In genomic region chr1:126597376-126597775, GRCm38 (mm10) we compare ENCODE assay signal across 10 mouse cellular contexts.
A peak's percentile ranks its signal among the peaks of the same experiment; 100 is the strongest.
DNase-seq lines count a peak whose midpoint lies in the region; ATAC-seq and TF ChIP-seq lines count a peak whose summit lies in the region.
"Had no signal": no experiment of that assay in that cellular context is flagged by ENCODE, and none has a peak within 500 bp of the region (broad histone marks: within the 10 kb centered on the region; RNA-seq: fewer than 3 reads in every experiment).

No protein-coding gene starts in this region.

- no peak overlapping the region for H3K4me2 ChIP-seq in heart, embryonic 11.5 days
- H3K4me2 ChIP-seq: limb, embryonic 12.5 days had no signal

- no peak for TF ChIP-seq CTCF in cerebellum, adult 2 months (IDR thresholded peaks at IDR 0.05; ENCODE audit: borderline replicate concordance, insufficient read depth, low read depth, low read length)
- no peak for TF ChIP-seq CTCF in left cerebral cortex, adult 2 months (IDR thresholded peaks at IDR 0.05)

- intact Hi-C loops in left cerebral cortex, adult 2 months (cut with DNase I) = no loop called here

- H3K27ac ChIP-seq in heart, embryonic 11.5 days (ENCODE audit: low read depth, low read length) = no peak overlapping the region
- no peak overlapping the region for H3K27ac ChIP-seq in limb, embryonic 10.5 days
- no peak overlapping the region for H3K27ac ChIP-seq in cerebellum, adult 2 months (ENCODE audit: insufficient read depth, low read length)
- no peak overlapping the region for H3K27ac ChIP-seq in left cerebral cortex, adult 2 months
- H3K27ac ChIP-seq: limb, embryonic 12.5 days had no signal

- H3K9ac ChIP-seq in heart, embryonic 11.5 days (ENCODE audit: low read depth, low read length) = no peak overlapping the region
- H3K9ac ChIP-seq: limb, embryonic 12.5 days had no signal

- H3K27me3 ChIP-seq in heart, embryonic 11.5 days (ENCODE audit: control insufficient read depth, insufficient read depth, low read length) = no peaks in the 10 kb centered on the region
- no peaks in the 10 kb centered on the region for H3K27me3 ChIP-seq in limb, embryonic 10.5 days (ENCODE audit: low read depth, poor library complexity, severe bottlenecking)
- no peaks in the 10 kb centered on the region for H3K27me3 ChIP-seq in cerebellum, adult 2 months (ENCODE audit: control insufficient read depth, insufficient read depth, low read length)
- H3K27me3 ChIP-seq: CH12.LX; limb, embryonic 12.5 days had no signal

- no peak for ATAC-seq in heart, embryonic 11.5 days (replicated peaks; ENCODE audit: insufficient number of reproducible peaks, low FRiP score, low TSS enrichment)

- no peak for TF ChIP-seq POLR2A in cerebellum, adult 2 months (IDR thresholded peaks at IDR 0.05; ENCODE audit: borderline replicate concordance, insufficient read depth, low read length)

- DNase-seq in heart, adult 18-20 months = peak; percentile 42 to 58
- DNase-seq in urinary bladder, postnatal 14 days (ENCODE audit: low spot score) = peak; percentile 28
- DNase-seq in urinary bladder, adult 18-20 months (ENCODE audit: low spot score in 2 of 2) = no peak
- peak; percentile 46 for DNase-seq in limb, embryonic 10.5 days (ENCODE audit: low spot score)
- DNase-seq in cerebellum, adult 2 months = no peak
- DNase-seq in left cerebral cortex, adult 2 months (ENCODE audit: extremely low spot score in 1 of 2, low spot score in 2 of 2) = no peak
- no peak for DNase-seq in spleen, postnatal 10 days (ENCODE audit: low spot score in 2 of 2)

- 0 out of 2 replicates have a peak, but pooled peaks cover 4% of the 10 kb centered on the region for H3K9me3 ChIP-seq in heart, embryonic 11.5 days (replicated peaks; ENCODE audit: control insufficient read depth, low read length)
- no peaks in the 10 kb centered on the region for H3K9me3 ChIP-seq in limb, embryonic 10.5 days (replicated peaks)
- H3K9me3 ChIP-seq: limb, embryonic 12.5 days had no signal

- 27% methylated on average over 3 of the region's 3 CpGs for WGBS in heart, embryonic 11.5 days (ENCODE audit: insufficient replicate concordance)
- WGBS in limb, embryonic 10.5 days = 31% methylated on average over 3 of the region's 3 CpGs
- 24% methylated on average over 3 of the region's 3 CpGs for WGBS in cerebellum, adult 2 months

- no peaks in the 10 kb centered on the region for H3K36me3 ChIP-seq in heart, embryonic 11.5 days (ENCODE audit: control insufficient read depth, insufficient read depth, low read length)
- no peaks in the 10 kb centered on the region for H3K36me3 ChIP-seq in limb, embryonic 10.5 days
- H3K36me3 ChIP-seq: limb, embryonic 12.5 days had no signal

- 0 out of 2 replicates have a peak, but pooled peaks cover 7% of the 10 kb centered on the region for H3K4me1 ChIP-seq in heart, embryonic 11.5 days (ENCODE audit: control insufficient read depth, insufficient read depth, low read length)
- H3K4me1 ChIP-seq in limb, embryonic 10.5 days = peaks cover 41% of the 10 kb centered on the region
- H3K4me1 ChIP-seq in cerebellum, adult 2 months (ENCODE audit: control insufficient read depth, insufficient read depth, low read length) = no peaks in the 10 kb centered on the region

- H3K4me3 ChIP-seq in heart, embryonic 11.5 days (ENCODE audit: low read depth, low read length) = no peak overlapping the region
- H3K4me3 ChIP-seq in limb, embryonic 10.5 days = no peak overlapping the region
- H3K4me3 ChIP-seq in cerebellum, adult 2 months (replicated peaks; ENCODE audit: insufficient read depth, low read depth, low read length) = no peak overlapping the region
- no peak overlapping the region for H3K4me3 ChIP-seq in left cerebral cortex, adult 2 months
- H3K4me3 ChIP-seq: limb, embryonic 12.5 days had no signal

Comparison
In these comparisons a context has a peak if more than half of its experiments do, and no peak if none do; other contexts are left out.
1. DNase-seq: peak in heart, adult 18-20 months (2 of 2), urinary bladder, postnatal 14 days (single experiment) and limb, embryonic 10.5 days (single experiment); none in urinary bladder, adult 18-20 months (0 of 2), cerebellum, adult 2 months (0 of 2), left cerebral cortex, adult 2 months (0 of 2) and spleen, postnatal 10 days (0 of 2).